Mouse (Mus musculus) spleen, postnatal 0 days (tissue): Measurements from ENCODE around the gene Serpinb8. TPM values are rescaled to one million over a fixed set of nuclear protein-coding genes. Genes with fewer than 3 reads are reported as not detected.

Experiments
- polyA plus RNA-seq: library from polyadenylated mRNA; unstranded; fragments of >200 nt; fragmentation: Nextera tagmentation; extraction: Ambion mirVana; gene quantifications from 2 replicates; pipeline ENCODE4 v1.2.1, GENCODE M21; 2015

The Serpinb8 gene
- 0.80 and 0.93 TPM in 2 replicates for polyA plus RNA-seq

DNA sequence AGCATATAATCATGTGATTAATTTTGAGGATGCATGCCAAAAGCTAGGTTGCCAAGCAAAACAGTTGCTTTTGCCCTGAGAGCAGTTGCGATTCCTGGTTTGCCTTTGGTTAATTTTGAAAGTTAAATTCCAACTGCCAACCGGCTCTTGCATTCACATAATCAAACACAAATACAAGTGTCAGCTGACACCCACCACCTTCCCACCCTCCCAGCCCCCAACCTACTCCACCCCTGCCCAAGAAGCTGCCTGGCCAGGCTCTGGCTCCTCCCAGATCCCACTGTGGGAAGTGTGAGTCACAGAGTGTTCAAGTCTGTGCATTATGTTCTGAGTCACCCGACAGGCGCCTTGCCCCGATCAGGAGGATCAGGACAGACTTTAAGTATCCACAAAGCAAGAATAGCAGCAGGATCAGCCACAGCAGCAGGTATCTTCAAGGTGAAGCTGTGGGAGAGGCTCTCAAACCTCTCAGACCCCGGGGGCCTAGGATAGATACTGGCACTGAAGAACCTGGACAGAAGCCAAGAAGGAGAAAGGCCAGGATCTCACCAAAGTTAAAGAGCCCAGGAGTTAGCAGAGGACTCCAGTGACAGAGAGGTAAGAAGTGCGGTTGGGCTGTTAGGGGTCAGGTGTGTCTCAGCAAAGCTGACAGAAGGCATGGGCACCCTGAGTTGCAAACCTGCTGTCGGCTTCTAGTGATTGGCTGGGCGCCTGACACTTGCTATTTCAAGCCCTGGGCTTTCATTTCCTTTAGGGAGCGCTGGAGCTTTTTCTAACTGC lies at the start of gene Serpinb8:
Serpinb8 (plus strand) TSS at position 316 of the 780 bp plus-strand sequence.

Other genes starting within 250 kb of the Serpinb8 start
- not detected in 2 replicates for gene Serpinb11, start 228.8 kb upstream of the Serpinb8 start, polyA plus RNA-seq
- not detected in 2 replicates for gene Serpinb7, start 190.4 kb upstream of the Serpinb8 start, polyA plus RNA-seq
- 1.5 and 2.0 TPM in 2 replicates for gene Serpinb2, start 78.6 kb upstream of the Serpinb8 start, polyA plus RNA-seq